Mouse (Mus musculus) T-cell, adult 2 months (primary cell): ENCODE measurements around the gene Dcun1d4.
A peak's percentile ranks its signal among the peaks of the same experiment; 100 is the strongest.

Experiments
- DNase-seq: peaks from one replicate; pipeline ENCODE4 v3.0.0; 2022; ENCODE audit warnings: low spot score

Gene Dcun1d4

DNA sequence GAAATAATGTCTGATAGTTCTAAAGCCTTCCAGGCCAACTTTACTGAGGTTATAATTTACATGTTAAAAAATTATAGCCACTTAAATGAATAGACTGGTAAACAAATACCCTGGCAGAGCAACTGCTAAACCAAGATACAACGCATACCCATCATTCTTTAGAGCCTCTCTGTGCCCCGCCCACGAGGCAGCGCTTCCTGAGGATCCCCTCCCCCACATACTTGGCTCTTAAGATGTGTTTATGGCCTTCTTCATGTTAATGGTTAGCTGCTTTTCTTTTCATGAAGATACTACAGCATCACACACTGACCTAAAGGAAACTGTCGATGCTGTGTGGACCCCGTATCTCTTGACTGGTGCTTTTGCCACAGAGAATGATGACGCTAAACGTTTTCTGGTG is 17.8 kb downstream of the Dcun1d4 start:
- no peak for DNase-seq

DNA sequence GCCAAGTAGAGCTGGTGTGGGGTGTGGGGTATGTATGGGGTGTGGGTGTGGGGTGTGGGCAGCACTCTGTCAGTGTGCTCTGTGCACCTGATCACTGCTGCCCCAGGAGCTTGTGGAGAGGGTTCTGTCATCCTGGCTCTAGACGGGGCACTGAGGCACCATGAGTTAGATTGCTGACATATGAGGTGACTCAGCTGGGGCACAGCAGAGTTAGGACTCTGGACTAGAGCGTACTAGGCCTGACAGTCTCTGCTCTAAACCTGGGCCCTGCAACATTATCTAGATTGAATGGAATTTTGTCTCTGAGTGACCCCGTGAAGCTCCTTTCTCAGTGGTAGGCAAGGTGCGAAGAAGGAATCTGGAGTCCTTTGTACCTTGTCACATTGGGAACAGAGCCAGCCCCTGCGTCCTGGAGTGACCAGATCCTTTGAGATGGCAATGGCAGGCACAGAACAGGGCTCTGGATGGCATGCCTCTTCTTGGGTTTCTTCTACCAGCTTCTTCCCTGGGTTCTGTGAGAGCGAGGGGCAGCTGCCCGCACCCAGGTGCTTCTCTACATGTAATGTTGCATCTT is 20.2 kb downstream of the Dcun1d4 start:
- DNase-seq: no peak

DNA sequence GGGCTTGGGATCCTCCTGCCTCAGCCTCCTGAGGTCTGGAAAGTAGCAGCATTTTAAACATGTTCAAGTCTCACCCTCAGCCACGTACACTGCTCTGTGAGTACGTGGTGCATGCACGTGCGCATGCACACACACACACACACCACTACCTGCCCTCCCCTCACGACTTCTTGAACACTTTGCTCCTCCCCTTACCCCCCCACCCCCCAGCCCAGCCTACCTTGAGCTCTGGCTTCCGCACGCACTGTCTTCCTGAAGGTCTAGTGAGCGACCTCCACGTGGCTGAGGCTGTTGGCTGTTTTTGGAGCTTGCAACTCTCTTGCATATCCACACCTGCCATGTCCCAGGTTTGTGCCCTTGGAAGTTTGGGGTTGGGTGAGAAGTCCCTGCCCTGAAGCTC is 21.6 kb downstream of the Dcun1d4 start:
- DNase-seq: no peak

DNA sequence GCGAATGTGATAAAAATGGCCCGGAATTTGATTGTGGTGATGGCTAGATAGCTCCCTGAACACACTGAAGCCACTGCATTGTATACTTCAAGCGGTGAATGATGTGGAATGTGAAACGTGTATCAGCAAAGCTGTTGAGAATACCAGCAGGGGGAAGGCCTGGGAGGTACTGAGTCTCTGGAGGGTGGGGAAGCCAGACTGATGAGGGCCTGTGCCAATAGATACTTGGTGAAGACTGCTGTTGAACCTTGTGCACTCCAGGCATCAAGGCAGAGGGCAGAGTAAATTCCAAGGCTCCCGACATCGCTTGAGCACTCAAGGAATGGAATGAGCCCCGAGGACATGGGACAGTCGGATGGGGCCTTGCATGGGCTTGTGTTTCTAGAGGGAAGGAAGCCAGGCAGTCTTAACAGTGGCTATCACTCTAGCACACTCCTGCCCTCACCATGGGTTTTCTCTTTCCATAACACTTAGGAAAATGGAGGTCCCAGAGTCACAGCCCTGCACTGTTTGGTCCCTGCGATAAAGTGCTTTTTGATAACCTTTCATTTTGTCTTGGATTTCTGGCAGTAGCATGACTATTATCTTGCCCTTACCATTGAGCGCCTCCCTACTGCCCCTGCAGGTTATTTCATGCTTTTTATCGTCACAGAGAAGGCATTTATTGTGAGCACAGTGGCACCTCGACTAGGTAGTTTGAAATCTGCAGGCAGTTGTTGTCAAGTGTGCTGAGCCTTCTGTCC is 22.4 kb downstream of the Dcun1d4 start:
- DNase-seq: no peak

DNA sequence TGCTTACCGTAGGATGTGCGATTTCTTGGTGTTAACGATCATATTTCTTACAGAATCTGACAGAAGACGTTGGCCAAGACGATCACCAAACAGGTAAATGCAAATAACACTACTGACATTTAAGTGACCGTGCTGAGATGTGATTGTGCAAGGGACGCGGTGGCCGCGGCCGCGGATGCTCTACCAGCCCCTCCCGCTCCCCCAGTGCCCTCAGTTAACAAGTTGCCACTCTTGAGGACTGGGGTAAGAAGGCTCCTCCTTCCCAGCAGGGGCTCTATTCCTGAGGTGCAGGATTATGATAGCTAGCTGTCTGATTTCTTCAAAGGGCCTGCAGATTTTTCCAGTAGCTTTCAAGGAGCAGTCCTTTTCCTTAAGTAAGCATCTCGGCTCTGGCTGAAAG is 30.3 kb downstream of the Dcun1d4 start:
- no peak for DNase-seq

DNA sequence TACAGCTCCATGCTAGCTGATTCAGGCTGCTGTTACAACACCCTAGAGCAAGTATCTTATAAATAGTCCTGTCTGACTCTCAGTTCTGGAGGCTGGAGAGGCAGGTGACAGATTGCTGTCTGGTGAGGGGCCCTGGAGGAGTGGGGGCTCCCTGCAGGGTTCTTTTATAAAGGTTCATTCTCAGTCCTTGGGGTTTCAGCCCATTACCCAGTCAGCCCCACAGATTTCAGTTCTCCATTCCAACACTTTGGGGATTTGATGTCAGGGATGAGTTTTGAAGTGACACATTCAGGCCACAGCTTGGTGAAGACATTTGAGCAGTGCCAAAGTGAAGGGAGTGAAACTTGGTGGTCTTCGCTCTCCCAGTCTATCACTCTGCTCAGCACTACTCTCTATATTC is 31.4 kb downstream of the Dcun1d4 start:
- no peak for DNase-seq

DNA sequence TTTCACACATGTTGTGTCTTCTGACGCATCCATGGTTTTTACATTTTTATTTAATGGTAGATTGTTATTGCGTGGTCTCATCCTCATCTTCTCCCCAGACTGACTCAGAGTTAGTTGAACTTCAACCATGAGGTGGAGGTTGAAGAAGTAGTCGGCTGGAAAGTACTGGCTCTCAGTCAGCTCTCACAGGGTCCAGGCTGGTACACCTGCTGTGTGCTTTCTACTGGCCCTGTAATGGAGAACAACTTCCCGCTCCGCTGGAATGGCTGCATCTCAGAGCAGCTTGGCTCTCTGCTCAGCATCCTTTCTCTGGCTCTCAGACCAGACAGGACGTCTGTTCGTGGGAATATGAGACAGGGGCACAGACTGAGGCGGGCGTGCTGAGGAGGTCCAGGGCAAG is 31.9 kb downstream of the Dcun1d4 start:
- no peak for DNase-seq

DNA sequence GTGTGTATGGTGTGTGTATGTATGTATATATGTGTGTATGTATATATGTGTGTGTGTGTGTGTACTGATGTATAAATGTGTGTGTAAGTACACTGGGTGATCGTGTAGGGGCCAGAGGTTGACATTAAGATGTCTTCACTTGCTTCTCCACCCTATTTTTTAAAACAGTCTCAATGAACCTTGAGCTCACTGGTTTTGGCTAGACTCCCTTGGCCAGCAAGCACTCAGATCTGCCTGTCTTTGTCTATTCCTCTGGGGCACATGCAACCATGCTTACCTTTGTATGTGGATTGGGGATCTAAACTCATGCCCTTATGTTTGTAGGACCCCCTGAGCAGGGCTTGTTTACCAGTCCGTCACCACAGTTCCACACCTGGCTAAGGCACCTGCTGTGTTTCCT is 33.4 kb downstream of the Dcun1d4 start:
- DNase-seq: no peak

DNA sequence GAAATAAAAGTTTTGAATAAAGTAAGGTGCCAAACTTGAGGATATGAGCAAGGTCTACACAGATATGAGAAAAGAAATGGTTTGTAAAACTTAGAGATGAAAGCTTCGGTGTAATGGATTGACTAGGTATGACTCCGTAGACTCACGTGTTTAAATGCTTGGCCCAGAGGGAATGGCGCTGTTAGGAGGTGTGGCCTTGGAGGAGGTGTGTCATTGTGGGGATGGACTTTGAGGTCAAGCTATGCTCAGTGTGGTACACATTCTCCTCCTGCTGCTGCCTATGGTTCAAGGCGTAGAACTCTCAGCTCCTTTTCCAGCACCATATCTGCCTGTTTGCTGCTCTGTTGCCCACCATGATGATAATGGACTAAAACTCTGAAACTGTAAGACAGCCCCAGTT is 36.5 kb downstream of the Dcun1d4 start:
- DNase-seq: no peak

DNA sequence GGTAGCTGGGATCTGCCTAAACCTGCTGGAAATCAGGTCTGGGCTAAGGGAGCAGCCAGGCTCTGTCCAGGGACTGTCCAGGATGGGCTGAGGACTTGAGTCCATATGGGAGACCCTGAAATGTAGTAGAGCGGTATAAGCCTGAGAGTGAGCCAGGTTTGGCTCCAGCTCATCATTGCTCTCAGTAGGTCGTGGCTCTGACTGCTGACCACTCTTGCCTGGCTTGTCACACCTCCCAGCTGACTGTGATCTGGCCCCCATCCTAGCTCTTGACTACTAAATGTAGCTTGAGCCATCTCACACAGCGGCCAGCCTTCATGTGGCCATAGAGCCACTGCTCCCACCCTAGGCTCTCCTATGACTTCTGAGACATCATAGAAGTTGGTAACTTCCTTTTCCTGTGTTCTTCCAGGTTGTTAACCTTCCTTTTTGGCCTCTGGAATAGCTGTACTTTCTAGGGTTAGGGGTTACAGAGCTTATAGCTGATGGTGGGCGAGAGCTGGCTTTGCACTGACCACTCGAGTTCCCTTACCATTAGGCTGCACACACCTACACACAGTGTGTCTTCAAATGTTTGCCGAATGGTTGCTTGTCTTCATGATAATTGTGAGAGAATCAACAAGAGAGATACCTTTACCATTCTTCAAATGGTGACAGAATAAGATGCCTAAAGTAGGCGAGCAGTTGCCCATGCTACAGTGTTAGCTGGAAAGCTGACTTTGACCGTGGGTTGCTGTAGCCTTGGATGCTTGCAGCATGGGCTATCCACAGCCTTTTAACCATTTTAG is 37.8 kb downstream of the Dcun1d4 start:
- no peak for DNase-seq

DNA sequence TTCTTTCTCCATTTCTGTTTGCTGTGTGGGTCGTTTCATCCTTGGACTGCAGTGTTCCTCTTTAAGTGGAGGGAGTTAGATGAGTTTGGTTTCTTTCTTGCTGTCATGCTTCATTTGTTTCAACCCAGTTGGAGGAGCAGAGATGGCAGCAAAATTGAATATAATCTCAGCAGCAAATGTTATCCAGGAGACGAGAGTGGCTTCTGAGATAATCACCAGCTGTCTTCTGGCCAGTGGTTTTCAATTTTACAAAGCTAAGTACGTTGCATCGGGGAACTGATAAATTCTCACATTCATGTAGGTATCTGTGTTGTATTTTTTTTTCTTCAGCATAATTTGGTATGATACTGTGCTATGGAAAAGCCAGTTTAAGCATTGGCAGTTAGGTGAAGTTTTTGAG is 40.0 kb downstream of the Dcun1d4 start:
- DNase-seq: no peak

DNA sequence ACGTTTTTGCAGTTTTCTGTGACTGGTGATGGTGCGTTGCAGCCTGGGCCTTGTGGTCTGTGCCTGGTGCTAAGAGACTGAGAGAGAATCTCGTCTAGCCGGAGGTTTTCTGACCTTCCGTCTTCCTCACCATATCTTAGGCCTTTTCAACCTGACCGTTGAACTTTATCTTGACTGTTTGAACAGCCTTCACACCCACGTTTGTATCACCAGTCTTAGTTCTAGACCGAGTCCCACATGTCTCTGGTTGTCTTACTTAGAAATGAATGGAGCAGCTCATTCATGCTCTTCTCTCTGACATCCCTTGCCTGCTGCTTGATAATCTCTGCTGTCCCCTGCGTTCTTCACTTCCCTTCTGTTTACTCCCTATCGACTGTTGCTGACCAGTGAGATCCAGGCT is 42.4 kb downstream of the Dcun1d4 start:
- no peak for DNase-seq

DNA sequence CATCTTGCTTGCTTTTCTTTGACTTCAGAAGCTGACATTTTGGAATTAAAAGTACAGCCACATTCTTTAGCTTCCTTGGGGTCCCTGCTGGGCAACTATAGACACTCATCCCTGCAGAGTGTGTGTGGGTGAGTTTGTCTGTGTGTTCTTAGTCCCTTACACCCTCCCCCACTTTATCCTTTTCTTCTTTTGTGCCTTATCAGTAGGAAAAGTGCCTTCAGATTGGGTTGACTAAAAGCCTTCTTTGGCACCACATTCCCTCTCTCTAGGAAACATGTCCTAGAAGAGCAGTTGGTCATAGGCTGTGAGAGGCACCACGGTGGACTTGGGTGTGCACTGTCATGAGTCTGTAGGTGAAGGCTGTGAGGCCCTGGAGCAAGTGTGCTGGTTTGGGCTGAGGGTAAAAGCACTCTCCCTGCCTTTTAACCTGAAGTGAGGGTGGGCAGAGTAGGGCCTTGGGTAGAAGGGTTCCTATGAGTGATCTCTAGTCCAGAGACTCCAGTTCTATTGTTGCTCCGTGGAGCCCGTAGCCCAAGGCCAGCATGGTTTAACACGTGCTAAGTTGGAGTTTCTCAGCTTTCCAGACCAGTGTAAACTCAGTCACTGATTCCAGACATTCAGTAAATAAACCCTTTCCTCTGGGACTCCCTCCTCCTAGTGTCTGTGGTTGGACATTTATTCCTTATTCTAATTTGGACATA is 43.6 kb downstream of the Dcun1d4 start:
- DNase-seq: no peak

DNA sequence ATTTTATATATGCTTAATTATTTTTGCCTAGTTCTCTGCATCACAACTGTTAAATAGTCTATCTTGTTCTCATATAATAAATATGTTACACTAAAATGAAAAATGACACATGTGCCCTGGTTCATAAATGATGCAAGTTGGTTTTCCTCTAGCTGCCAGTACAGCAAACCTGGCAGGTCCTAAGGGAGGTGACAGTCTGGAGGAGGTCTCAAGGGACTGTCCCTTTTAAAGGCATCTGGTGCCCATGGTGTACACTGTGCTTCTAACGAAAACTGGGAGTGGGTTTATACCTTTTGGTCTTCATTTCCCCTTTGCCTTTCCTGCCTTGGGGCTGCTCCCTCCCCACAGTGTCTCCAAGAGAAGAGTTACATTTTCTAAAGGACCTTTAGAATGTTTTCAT is 51.4 kb downstream of the Dcun1d4 start:
- DNase-seq: no peak

DNA sequence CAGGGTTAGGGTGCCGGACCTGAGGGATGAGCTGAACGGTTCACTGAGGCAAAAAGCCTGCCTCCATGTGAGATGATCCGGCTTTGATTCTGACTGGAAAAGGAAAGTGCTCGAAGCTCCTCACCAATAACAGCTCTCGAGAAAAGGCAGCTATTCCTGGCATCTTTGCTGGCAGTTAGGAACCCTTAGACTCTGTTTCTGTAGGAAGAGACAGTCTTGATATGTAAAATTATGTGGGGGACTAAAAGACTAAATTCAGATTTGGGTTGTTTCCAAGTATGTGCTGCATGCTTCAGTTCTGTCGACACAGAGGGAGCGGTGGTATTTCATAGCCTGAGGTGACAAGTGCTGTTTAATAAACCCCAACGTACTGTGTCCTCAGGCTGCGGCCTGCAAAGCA is 52.1 kb downstream of the Dcun1d4 start:
- DNase-seq: no peak

DNA sequence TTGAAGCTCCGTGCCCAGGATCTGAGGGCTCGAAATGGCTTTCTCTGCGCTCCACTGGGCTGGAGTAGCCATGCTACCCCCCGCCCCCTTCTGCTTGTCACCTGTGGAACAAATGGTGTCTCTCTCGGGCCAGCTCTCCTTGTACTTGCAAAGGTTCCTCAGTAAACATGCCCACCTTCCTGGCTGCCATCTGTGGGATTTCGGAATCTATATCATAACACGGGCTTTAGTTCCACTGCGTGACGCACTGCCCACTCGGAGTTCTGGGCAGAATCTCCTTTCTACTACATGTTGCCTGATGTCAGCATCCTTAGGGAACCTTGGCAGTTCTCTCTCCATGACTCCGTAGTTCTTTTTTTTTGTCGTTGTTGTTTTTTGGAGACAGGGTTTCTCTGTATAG is 56.9 kb downstream of the Dcun1d4 start:
- DNase-seq: no peak

DNA sequence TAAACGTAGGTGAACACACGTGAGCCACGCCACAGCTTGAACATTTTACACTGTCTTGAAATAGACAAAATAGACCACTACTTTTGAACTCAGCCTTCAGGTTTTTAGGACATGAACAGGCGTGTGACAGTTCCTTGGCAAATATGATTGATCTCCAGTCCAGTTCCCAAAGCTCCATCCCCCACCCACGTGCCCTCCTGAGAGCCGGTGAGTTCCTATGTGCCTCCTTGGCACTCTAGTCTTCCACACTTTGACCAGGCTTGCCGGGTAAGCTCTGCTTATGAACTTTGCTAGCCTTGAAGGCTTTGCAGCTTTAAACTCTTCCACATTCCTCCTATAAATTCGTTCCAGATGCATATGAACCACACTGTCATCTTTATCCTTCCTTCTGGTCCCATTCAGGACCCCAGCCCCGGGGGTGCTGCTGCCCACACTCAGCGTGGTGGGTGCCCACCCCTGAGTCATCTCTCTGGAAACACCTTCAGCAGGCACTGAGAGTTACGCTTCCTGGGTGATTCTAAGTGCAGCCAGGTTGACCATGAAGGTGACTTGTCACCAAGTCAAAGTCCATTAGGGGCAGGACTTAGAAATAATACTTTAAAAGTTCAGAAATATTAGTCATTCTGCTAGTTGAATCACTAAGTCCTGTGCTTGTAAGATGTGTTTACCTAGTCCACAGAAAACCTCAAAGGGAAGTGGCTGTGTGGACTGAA is 57.9 kb downstream of the Dcun1d4 start:
- DNase-seq: no peak

DNA sequence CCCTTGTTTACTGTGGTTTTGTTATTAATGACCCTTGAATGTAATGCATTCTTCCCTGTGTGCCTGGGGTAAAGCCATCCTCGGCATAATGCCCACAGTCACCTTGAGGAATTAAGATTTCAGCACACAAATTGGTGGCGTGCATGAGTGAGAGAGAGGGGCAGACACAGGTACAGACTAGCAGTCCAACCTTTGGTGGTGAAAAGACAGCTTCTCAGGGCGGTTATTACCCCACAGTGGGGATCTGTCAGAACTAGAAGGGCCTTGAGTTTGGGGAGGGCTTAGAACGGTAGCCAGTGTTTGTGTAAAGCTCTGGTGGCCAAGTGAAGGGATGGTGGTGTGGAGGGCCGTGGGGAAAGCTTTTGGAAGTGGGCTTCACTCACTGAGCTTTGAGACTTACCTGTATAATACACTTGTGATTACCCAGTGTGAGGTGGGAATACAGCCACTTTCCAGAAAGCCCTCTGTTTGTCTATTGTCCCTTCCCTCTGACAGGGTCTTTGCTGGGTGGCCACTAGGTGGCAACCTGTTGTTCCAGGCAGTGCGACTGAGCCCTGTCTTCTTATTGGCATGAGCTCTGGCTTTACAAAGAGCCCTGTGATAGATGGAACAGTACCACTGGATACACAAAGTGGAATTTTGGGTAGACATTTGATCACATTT is 59.2 kb downstream of the Dcun1d4 start:
- peak; percentile 5 for DNase-seq

DNA sequence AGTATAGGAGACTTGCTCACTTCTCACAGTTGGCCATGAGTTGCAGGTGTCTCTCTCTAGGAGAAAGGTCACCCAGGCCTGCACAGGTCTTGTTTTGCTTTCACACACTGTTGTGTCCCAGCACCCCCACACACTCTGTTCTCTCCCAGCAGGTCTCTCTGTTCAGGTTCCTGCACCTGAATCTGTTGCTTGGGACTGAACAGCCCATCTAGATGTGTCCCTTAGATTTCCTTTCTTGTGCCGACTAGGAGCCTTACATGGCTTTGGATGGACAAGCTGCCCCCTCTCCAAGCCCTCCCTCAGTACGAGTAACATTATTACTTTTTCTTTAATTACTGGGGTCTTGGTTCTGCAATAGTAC is 59.7 kb downstream of the Dcun1d4 start:
- no peak for DNase-seq

DNA sequence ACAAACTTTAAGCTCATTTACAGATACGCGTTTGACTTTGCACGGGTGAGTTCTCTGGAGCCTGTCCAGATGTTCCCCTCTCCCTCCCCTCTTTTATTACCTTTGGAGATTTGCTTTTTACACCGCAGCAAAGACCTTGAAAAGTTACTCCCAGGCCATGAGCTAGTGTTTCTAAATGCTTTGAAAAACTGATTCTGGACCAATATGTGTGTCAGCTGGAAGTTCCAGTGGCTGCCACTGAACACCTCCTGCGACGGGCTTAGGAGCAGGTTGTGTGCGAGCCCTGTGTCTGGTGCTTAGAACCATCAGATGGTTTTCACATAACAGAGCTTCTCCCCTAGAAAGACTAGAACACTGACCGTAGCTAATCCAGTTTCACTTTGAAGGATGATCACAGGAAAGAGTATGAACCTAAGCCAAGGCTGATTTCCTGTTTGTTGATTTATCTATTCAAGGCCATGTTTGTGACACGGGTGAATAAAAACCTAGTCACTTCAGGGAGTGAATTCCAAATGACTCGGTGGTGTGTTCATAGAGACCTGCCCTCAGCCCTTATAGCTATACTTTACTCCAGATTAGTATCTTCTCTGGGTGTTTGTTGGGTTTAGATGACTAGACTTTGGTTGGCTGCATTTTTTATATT is 63.4 kb downstream of the Dcun1d4 start:
- no peak for DNase-seq

DNA sequence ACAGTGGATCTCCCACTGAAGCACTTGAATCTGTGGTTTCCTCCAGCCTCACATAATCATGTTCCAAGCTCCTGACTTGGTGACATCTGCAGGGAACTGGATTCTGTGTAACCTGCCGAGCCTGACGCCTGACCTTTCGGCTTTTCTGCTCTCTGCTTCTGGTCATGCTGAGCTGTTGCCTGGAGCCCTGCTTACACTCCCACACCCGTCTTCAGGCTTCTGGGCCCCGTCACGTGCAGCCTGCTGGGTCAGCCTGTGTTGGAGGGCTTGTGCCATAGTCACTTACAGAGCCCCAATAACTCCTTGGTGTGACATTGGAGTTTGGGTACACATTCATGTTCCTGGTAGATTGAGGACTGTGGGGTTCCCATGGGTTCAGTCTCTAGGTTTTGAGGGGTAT is 64.8 kb downstream of the Dcun1d4 start:
- DNase-seq: no peak
